Mouse (Mus musculus) bone marrow, adult 2 months (tissue): ENCODE measurements at regions not wholly inside any gene's neighbourhood (a gene's known extent, or its start where the extent isn't known, plus 50 kb on each side); places are given as distances from the start of the nearest gene placed in this dataset.

ENCODE experiments used
- H3K27ac ChIP-seq: fragments of 200-500 bp; 2 replicates; pipeline ENCODE4 v1.5.1; 2012; ENCODE audit warnings: low read depth, mild to moderate bottlenecking, control low read depth, inconsistent platforms, low read length; ENCODE audit not compliant: control insufficient read depth, poor library complexity, insufficient read depth
- H3K4me1 ChIP-seq: fragments of 200-500 bp; 2 replicates; pipeline ENCODE4 v1.6.1; 2011; ENCODE audit warnings: low read length; ENCODE audit not compliant: control insufficient read depth, insufficient read depth
- H3K4me3 ChIP-seq: fragments of 200-500 bp; replicated peaks from 2 replicates; pipeline ENCODE3; 2011; ENCODE audit warnings: mild to moderate bottlenecking, low read depth, low read length, control low read depth; ENCODE audit not compliant: control insufficient read depth
- CTCF ChIP-seq: fragments of 200-500 bp; IDR thresholded peaks from 2 replicates; pipeline ENCODE4 v1.5.1; 2011; ENCODE audit warnings: low read length, control low read depth; ENCODE audit not compliant: control insufficient read depth, insufficient read depth
- POLR2A ChIP-seq: fragments of 200-500 bp; IDR thresholded peaks from 2 replicates; pipeline ENCODE4 v1.6.1; 2011; ENCODE audit warnings: low read depth, mild to moderate bottlenecking, control low read depth, low read length, borderline replicate concordance; ENCODE audit not compliant: control insufficient read depth
- WGBS: fragments of 180-500 bp; shearing (Covaris S2); methylation state at CpG from one replicate; pipeline ENCODE4 v1.1.7; 2018; 5-methylcytosine and 5-hydroxymethylcytosine counted together

DNA sequence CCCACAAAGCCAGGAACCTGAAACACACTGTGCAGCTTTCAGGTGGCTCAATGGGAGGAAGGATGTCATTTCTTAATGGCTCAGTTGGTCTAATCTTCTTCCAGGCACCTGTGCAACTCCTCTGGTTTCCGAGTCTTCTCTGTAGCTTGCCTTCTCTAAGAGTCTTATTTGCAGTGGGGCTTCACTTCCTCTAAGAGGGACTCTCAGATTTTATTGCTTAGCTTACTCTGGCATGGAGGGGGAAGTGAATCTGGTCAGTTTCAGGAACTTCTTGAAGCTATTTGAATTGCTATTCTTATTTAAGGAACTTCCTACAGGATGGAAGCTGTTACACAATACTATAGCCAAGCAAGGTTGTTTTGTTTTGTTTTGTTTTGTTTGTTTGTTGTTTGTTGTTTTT, 232.7 kb upstream of the Gm765 start:
- WGBS, result 32% methylated on average over 1 of the region's 1 CpGs
- no peak overlapping the region for H3K4me3 ChIP-seq
- H3K27ac ChIP-seq, result no peak overlapping the region
- no peaks in the 10 kb centered on the region; the same call in 1 of the 2 replicates for H3K4me1 ChIP-seq
- TF ChIP-seq CTCF (no peak), POLR2A (no peak)

GRCm38 (mm10) chr6:98555702-98556101, 213.1 kb upstream of the Gm765 start:
- TF ChIP-seq CTCF, result no peak
- no peak for TF ChIP-seq POLR2A
- 89% methylated on average over 1 of the region's 1 CpGs for WGBS
- Histone ChIP-seq H3K4me3 (no peak overlapping the region), H3K27ac (no peak overlapping the region), H3K4me1 (no peaks in the 10 kb centered on the region)

- Histone ChIP-seq H3K4me1 (no peaks in the 10 kb centered on the region), H3K4me3 (no peak overlapping the region), H3K27ac (no peak overlapping the region)
- TF ChIP-seq CTCF, result no peak
- TF ChIP-seq POLR2A, result no peak
- 61% methylated on average over 1 of the region's 1 CpGs for WGBS
Measured at GRCm38 (mm10) chr6:98553922-98554321, 211.4 kb upstream of the Gm765 start.

DNA sequence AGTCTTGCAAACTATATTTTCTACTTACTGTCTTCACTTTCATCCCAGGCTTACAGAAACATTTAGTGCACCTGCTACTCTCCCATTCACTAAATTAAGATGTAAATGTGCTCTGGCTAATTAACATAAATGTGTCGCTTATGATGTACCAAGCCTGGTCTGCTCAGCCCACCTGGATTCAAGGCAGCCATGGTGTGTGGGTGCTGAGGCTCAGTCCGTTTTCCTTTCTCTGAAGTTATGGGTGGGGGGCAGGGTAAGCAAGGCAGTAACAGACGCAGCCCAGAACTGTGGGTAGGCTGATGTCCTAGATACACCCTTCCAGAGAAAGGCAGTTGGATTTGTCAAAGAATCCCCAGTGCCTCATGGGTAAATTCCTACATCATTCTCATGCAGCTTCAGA, 209.2 kb upstream of the Gm765 start:
- H3K4me1 ChIP-seq, result no peaks in the 10 kb centered on the region
- no peak overlapping the region for H3K27ac ChIP-seq
- 75% methylated on average over 3 of the region's 3 CpGs for WGBS
- TF ChIP-seq POLR2A (no peak), CTCF (no peak)
- H3K4me3 ChIP-seq, result no peak overlapping the region

DNA sequence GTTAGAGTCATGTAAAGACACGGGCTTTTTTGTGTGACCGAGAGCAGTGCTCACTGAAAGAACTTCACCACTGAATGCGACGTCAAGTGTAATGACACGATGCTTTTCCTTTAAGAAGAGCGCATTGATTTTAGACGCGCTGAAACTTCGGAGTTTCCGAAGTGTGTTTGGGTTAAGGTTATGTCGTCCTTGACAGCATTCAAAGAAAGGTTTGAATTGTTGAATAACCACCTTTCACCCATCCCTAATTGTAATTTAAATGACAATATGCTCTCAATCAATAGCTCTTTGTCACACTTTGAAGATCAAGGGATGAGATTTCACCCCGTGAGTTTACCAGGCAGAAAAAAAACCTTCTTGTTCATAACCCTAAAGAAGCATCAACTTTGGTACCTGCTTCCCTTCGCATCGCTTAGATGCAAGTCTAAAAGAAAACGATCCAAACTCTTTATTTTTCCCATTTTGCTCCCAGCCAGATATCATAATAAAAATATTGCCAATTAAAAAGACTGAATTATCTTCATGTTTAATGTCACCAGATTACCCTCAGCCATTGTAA, 184.4 kb upstream of the Gm765 start:
- 83% methylated on average over 15 of the region's 15 CpGs for WGBS

DNA sequence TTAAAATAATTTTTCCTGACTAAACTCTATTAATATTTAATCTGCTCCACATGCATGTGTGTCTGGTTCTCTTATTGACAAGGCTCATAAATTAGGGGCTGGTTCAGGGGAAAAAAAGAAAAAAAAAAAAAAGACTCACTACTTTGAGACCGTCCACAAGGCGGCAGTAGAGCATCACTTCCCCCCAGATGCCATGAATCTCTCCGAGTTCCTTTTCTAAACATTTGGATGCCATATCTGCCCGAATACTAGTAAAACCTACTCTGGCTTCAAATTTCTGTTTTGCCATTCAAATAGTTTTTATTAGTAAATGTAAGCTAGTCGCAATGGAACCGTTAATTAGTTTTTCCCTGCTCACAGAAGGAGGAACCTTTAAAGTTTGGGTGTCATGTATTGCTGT, 182.7 kb upstream of the Gm765 start:
- 5% methylated on average over 6 of the region's 6 CpGs for WGBS
- TF ChIP-seq POLR2A (no peak), CTCF (peak; percentile 50)
- Histone ChIP-seq H3K27ac (no peak overlapping the region), H3K4me1 (no peaks in the 10 kb centered on the region; the same call in 1 of the 2 replicates), H3K4me3 (no peak overlapping the region)

More for the DNA sequence above, 184.4 kb upstream of the Gm765 start:
- H3K27ac ChIP-seq, result no peak overlapping the region
- TF ChIP-seq CTCF, result no peak
- no peak for TF ChIP-seq POLR2A
- H3K4me1 ChIP-seq, result no peaks in the 10 kb centered on the region; the same call in 1 of the 2 replicates
- no peak overlapping the region for H3K4me3 ChIP-seq

DNA sequence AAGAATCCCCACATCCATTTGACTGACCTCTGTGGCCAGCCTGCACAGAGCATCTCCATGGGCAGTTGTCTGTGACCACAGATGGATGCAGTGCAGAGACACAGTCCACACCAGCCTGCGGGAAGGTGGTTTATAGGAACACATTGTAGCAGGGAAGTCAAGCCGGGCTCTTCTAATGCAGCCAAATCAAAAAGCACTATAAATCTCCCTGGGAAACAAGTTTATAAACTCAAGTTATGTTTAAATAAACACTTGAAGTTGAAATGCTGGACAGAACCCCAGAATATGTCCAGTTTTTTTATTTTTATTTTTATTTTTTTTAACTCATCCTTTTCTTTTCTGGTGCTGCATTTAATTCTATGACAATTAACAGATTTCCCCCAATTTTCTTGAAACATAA, 182.1 kb upstream of the Gm765 start:
- H3K4me1 ChIP-seq, result no peaks in the 10 kb centered on the region; the same call in 1 of the 2 replicates
- TF ChIP-seq POLR2A (no peak), CTCF (no peak)
- no peak overlapping the region for H3K4me3 ChIP-seq
- H3K27ac ChIP-seq, result no peak overlapping the region
- WGBS, result 73% methylated on average over 2 of the region's 2 CpGs

- H3K4me1 ChIP-seq, result no peaks in the 10 kb centered on the region; the same call in 1 of the 2 replicates
- WGBS, result 80% methylated on average over 10 of the region's 10 CpGs
- H3K4me3 ChIP-seq, result no peak overlapping the region
- no peak for TF ChIP-seq CTCF
- TF ChIP-seq POLR2A, result no peak
- no peak overlapping the region for H3K27ac ChIP-seq
Measured at GRCm38 (mm10) chr6:98521526-98521925, 179.0 kb upstream of the Gm765 start.

- Histone ChIP-seq H3K4me3 (no peak overlapping the region), H3K27ac (no peak overlapping the region), H3K4me1 (no peaks in the 10 kb centered on the region)
- WGBS, result 86% methylated on average over 3 of the region's 3 CpGs
- no peak for TF ChIP-seq POLR2A
- TF ChIP-seq CTCF, result no peak
Measured at GRCm38 (mm10) chr6:98514826-98515225, 172.3 kb upstream of the Gm765 start.
